ENCODE assay signal across 18 mouse cellular contexts in genomic region chr1:137650082-137650481, GRCm38 (mm10).
DNase-seq lines count a peak whose midpoint lies in the region; ATAC-seq and TF ChIP-seq lines count a peak whose summit lies in the region.
"Had no signal": no experiment of that assay in that cellular context is flagged by ENCODE, and none has a peak within 500 bp of the region (broad histone marks: within the 10 kb centered on the region; RNA-seq: fewer than 3 reads in every experiment).

No protein-coding gene starts in this region.

- H3K4me3 ChIP-seq in heart, embryonic 13.5 days: no peak overlapping the region
- no peak overlapping the region for H3K4me3 ChIP-seq in lung, embryonic 15.5 days
- no peak overlapping the region for H3K4me3 ChIP-seq in embryonic facial prominence, embryonic 14.5 days (ENCODE audit: low read depth, low read length)
- no peak overlapping the region for H3K4me3 ChIP-seq in liver, postnatal 0 days (ENCODE audit: low read depth, low read length)
- H3K4me3 ChIP-seq: embryonic facial prominence, embryonic 15.5 days; forebrain, embryonic 13.5 days; neural tube, embryonic 13.5 days; stomach, embryonic 15.5 days had no signal

- TF ChIP-seq EP300 in liver, postnatal 0 days (IDR thresholded peaks at IDR 0.05; ENCODE audit: low read depth): no peak

- no peak overlapping the region for H3K4me2 ChIP-seq in heart, embryonic 13.5 days
- H3K4me2 ChIP-seq in lung, embryonic 15.5 days: no peak overlapping the region
- no peak overlapping the region for H3K4me2 ChIP-seq in embryonic facial prominence, embryonic 14.5 days (ENCODE audit: low read depth, low read length)
- H3K4me2 ChIP-seq in liver, postnatal 0 days (ENCODE audit: low read depth, low read length): no peak overlapping the region
- H3K4me2 ChIP-seq: embryonic facial prominence, embryonic 15.5 days; forebrain, embryonic 13.5 days; heart, embryonic 11.5 days; neural tube, embryonic 13.5 days; stomach, embryonic 15.5 days had no signal

- H3K36me3 ChIP-seq in heart, embryonic 13.5 days: no peaks in the 10 kb centered on the region
- no peaks in the 10 kb centered on the region for H3K36me3 ChIP-seq in lung, embryonic 15.5 days
- no peaks in the 10 kb centered on the region for H3K36me3 ChIP-seq in embryonic facial prominence, embryonic 14.5 days (ENCODE audit: control insufficient read depth, insufficient read depth, low read length)
- H3K36me3 ChIP-seq in liver, postnatal 0 days (replicated peaks; ENCODE audit: insufficient read depth, low read length): no peaks in the 10 kb centered on the region
- H3K36me3 ChIP-seq: embryonic facial prominence, embryonic 15.5 days; neural tube, embryonic 13.5 days; stomach, embryonic 15.5 days had no signal

- no peak overlapping the region for H3K9ac ChIP-seq in heart, embryonic 13.5 days
- H3K9ac ChIP-seq in lung, embryonic 15.5 days: no peak overlapping the region
- no peak overlapping the region for H3K9ac ChIP-seq in embryonic facial prominence, embryonic 14.5 days (ENCODE audit: low read depth, low read length)
- H3K9ac ChIP-seq in liver, postnatal 0 days (replicated peaks): no peak overlapping the region
- H3K9ac ChIP-seq: embryonic facial prominence, embryonic 15.5 days; forebrain, embryonic 13.5 days; neural tube, embryonic 13.5 days; stomach, embryonic 15.5 days had no signal

- no peaks in the 10 kb centered on the region for H3K9me3 ChIP-seq in heart, embryonic 13.5 days
- no peaks in the 10 kb centered on the region for H3K9me3 ChIP-seq in lung, embryonic 15.5 days
- no peaks in the 10 kb centered on the region for H3K9me3 ChIP-seq in embryonic facial prominence, embryonic 14.5 days (ENCODE audit: control insufficient read depth, low read length)
- no peaks in the 10 kb centered on the region for H3K9me3 ChIP-seq in liver, postnatal 0 days (ENCODE audit: low read length)
- H3K9me3 ChIP-seq: embryonic facial prominence, embryonic 15.5 days; forebrain, embryonic 13.5 days; neural tube, embryonic 13.5 days; stomach, embryonic 15.5 days had no signal

- H3K27me3 ChIP-seq in heart, embryonic 13.5 days (replicated peaks): no peaks in the 10 kb centered on the region
- H3K27me3 ChIP-seq in lung, embryonic 15.5 days: no peaks in the 10 kb centered on the region
- H3K27me3 ChIP-seq in embryonic facial prominence, embryonic 14.5 days (replicated peaks; ENCODE audit: control insufficient read depth, insufficient read depth, low read length): no peaks in the 10 kb centered on the region
- H3K27me3 ChIP-seq in liver, postnatal 0 days (ENCODE audit: insufficient read depth, low read length): no peaks in the 10 kb centered on the region
- H3K27me3 ChIP-seq: embryonic facial prominence, embryonic 15.5 days; forebrain, embryonic 13.5 days; neural tube, embryonic 13.5 days; stomach, embryonic 15.5 days had no signal

- 24% methylated on average over 2 of the region's 2 CpGs for WGBS in heart, embryonic 13.5 days
- 15% methylated on average over 2 of the region's 2 CpGs for WGBS in lung, embryonic 15.5 days
- 9% methylated on average over 2 of the region's 2 CpGs for WGBS in embryonic facial prominence, embryonic 14.5 days
- 19% methylated on average over 2 of the region's 2 CpGs for WGBS in liver, postnatal 0 days (ENCODE audit: insufficient replicate concordance)

- no peak for DNase-seq in heart, postnatal 4 days
- no peak for DNase-seq in lung, postnatal 25 days (ENCODE audit: low spot score)
- DNase-seq in embryonic facial prominence, embryonic 14.5 days (ENCODE audit: low spot score): no peak
- no peak for DNase-seq in liver, postnatal 0 days
- DNase-seq: B cell, adult 2 months; cerebellum, adult 9-11 months; liver had no signal

- peak overlapping the region; percentile 60; the same call in 1 of the 2 replicates for H3K27ac ChIP-seq in heart, embryonic 13.5 days (replicated peaks)
- peak overlapping the region; percentile 30; the same call in 1 of the 2 replicates for H3K27ac ChIP-seq in lung, embryonic 15.5 days
- peak overlapping the region; percentile 0; the same call in 1 of the 2 replicates for H3K27ac ChIP-seq in embryonic facial prominence, embryonic 14.5 days (replicated peaks; ENCODE audit: low read depth, low read length)
- H3K27ac ChIP-seq in liver, postnatal 0 days (ENCODE audit: low read depth): no peak overlapping the region
- H3K27ac ChIP-seq: embryonic facial prominence, embryonic 15.5 days; forebrain, embryonic 13.5 days; macrophage; neural tube, embryonic 13.5 days; stomach, embryonic 15.5 days had no signal

- ATAC-seq in heart, embryonic 13.5 days (ENCODE audit: extremely low read depth, insufficient number of reproducible peaks, low FRiP score, low TSS enrichment): no peak; the same call in 1 of the 2 replicates
- no peak; the same call in 1 of the 2 replicates for ATAC-seq in lung, embryonic 15.5 days (ENCODE audit: borderline replicate concordance, extremely low read depth, low FRiP score, low TSS enrichment)
- ATAC-seq in embryonic facial prominence, embryonic 14.5 days (ENCODE audit: low read depth): 0 out of 2 replicates have a peak, but pooled peaks have one; percentile 42
- peak; percentile 29; the same call in 1 of the 2 replicates for ATAC-seq in megakaryocyte progenitor cell, adult 5-6 weeks (replicated peaks; ENCODE audit: poor library complexity)
- ATAC-seq in megakaryocyte, adult 5-6 weeks (ENCODE audit: poor library complexity, severe bottlenecking): no peak
- no peak for ATAC-seq in liver, postnatal 0 days
- ATAC-seq: forebrain, embryonic 13.5 days; hindbrain, embryonic 16.5 days had no signal

- no peak for TF ChIP-seq CTCF in liver, postnatal 0 days (IDR thresholded peaks at IDR 0.05; ENCODE audit: low read depth)

- H3K4me1 ChIP-seq in heart, embryonic 13.5 days: peaks cover 35% of the 10 kb centered on the region
- peaks cover 17% of the 10 kb centered on the region for H3K4me1 ChIP-seq in lung, embryonic 15.5 days
- peaks cover 21% of the 10 kb centered on the region for H3K4me1 ChIP-seq in embryonic facial prominence, embryonic 14.5 days (ENCODE audit: control insufficient read depth, insufficient read depth, low read length)
- H3K4me1 ChIP-seq in liver, postnatal 0 days (ENCODE audit: insufficient read depth): no peaks in the 10 kb centered on the region
- H3K4me1 ChIP-seq: stomach, embryonic 15.5 days had no signal

Comparison
In these comparisons a context has a peak if more than half of its experiments do, and no peak if none do; other contexts are left out.
1. ATAC-seq: peak in embryonic facial prominence, embryonic 14.5 days (single experiment) and megakaryocyte progenitor cell, adult 5-6 weeks (single experiment); none in heart, embryonic 13.5 days (single experiment), lung, embryonic 15.5 days (single experiment), megakaryocyte, adult 5-6 weeks (single experiment) and liver, postnatal 0 days (single experiment).